Mouse (Mus musculus): ENCODE measurements around the gene Ifna1. TPM values are rescaled to one million over a fixed set of nuclear protein-coding genes. Genes with fewer than 3 reads are reported as not detected.
A peak's percentile ranks its signal among the peaks of the same experiment; 100 is the strongest.
"Not testable (repeated sequence)": the region's sequence is repeated elsewhere in the genome, so short reads cannot be mapped to it uniquely, and the experiment has no call there.

Gene Ifna1
- polyA plus RNA-seq (2015; fragmentation: Nextera tagmentation; extraction: Ambion mirVana): not detected in 2 replicates

DNA sequence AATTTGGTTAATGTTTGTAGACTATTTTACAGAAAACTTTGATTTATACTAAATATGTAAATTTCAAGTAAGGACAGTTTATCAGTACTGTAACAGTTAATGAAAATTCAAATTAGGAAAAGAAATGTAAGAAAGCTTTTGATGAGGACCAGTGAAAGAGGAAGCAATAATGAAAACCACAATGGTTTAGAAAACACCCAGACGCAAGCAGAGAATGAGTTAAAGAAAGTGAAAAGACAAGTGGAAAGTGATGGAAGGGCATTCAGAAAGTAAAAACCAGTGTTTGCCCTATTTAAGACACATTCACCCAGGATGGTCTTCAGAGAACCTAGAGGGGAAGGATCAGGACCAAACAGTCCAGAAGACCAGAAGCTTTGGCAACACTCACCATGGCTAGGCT is at the start of gene Ifna1:
Gene Ifna1 (plus strand): TSS at position 390 of the 400 bp plus-strand sequence.
- H3K4me2 ChIP-seq (replicated peaks; ENCODE audit: low read depth, low read length): no peak within 1 kb of the TSS
- no peak within 1 kb of the TSS for H3K27ac ChIP-seq (ENCODE audit: low read length)
- no peak within 1 kb of the TSS for H3K9ac ChIP-seq (replicated peaks; ENCODE audit: low read length)
- H3K4me3 ChIP-seq (ENCODE audit: low read length): no peak within 1 kb of the TSS
- H3K4me1 ChIP-seq (ENCODE audit: insufficient read depth, low read length): no peaks in the 10 kb centered on the region
- no peaks in the 10 kb centered on the region for H3K36me3 ChIP-seq (ENCODE audit: insufficient read depth, low read length)
- no peaks in the 10 kb centered on the region for H3K9me3 ChIP-seq (ENCODE audit: low read length)
- 90% methylated on average over 1 of the region's 1 CpGs for WGBS
- no peak for ATAC-seq (ENCODE audit: low FRiP score, low TSS enrichment)
- no peaks in the 10 kb centered on the region for H3K27me3 ChIP-seq (ENCODE audit: insufficient read depth, low read length)

DNA sequence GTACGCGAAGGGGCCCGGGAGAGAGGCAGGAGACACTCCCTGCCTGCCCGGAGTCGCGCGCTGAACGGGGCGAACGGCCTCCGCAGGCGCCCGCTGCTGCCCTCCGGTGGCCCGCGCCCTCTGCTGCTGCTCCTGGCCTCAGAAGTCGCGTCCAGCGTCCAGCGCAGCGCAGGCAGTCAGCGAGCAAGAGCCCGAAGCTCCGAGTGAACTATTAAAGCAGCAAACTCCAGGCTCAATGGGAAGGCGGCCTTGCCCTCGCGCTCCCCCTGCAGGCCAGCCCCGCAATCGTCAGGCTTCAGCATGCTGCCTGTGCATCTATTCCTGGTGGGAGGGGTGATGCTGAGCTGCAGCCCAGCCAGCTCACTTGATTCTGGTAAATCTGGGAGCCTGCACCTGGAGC is 46.9 kb upstream of the Ifna1 start, which contains the start of gene Gm13287:
Gene Gm13287 (plus strand): TSS at position 301 of the 400 bp plus-strand sequence.
- not testable (repeated sequence) for H3K27ac ChIP-seq (ENCODE audit: low read length); H3K4me1 ChIP-seq (ENCODE audit: insufficient read depth, low read length); H3K9ac ChIP-seq (replicated peaks; ENCODE audit: low read length); ATAC-seq (ENCODE audit: low FRiP score, low TSS enrichment); H3K9me3 ChIP-seq (ENCODE audit: low read length); H3K36me3 ChIP-seq (ENCODE audit: insufficient read depth, low read length); H3K4me3 ChIP-seq (ENCODE audit: low read length); H3K4me2 ChIP-seq (replicated peaks; ENCODE audit: low read depth, low read length); H3K27me3 ChIP-seq (ENCODE audit: insufficient read depth, low read length)
- WGBS: no CpG with 5 or more reads among the region's 29 CpGs

DNA sequence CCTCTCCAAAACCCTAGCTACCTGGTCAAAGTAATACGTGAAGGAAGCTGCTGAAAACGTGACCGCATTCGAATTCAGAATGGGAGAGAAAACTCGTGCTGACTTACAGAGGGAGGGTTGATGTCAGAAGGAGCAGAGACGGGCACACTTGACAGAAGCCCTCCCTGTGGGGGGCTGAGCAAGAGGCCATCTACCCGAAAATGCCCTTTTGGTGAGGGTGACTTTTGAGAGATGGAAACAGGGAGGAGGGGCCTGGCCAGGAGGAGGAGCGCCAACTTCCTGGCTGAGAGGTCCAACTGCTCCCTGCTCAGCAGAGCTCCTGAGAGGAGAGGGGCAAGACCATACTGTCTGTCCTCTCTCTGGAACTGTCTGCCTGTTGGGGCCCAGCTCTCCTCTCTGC is 44.7 kb upstream of the Ifna1 start, which contains the start of gene Gm13288:
Gene Gm13288 (plus strand): TSS at position 301 of the 400 bp plus-strand sequence.
- H3K9ac ChIP-seq (replicated peaks; ENCODE audit: low read length); H3K4me1 ChIP-seq (ENCODE audit: insufficient read depth, low read length); H3K36me3 ChIP-seq (ENCODE audit: insufficient read depth, low read length); H3K9me3 ChIP-seq (ENCODE audit: low read length); ATAC-seq (ENCODE audit: low FRiP score, low TSS enrichment); H3K27ac ChIP-seq (ENCODE audit: low read length); H3K4me2 ChIP-seq (replicated peaks; ENCODE audit: low read depth, low read length); H3K27me3 ChIP-seq (ENCODE audit: insufficient read depth, low read length): not testable (repeated sequence)
- WGBS: no CpG with 5 or more reads among the region's 8 CpGs
- 0 out of 2 replicates have a peak within 1 kb of the TSS, but pooled peaks have one; percentile 21 for H3K4me3 ChIP-seq (ENCODE audit: low read length)

DNA sequence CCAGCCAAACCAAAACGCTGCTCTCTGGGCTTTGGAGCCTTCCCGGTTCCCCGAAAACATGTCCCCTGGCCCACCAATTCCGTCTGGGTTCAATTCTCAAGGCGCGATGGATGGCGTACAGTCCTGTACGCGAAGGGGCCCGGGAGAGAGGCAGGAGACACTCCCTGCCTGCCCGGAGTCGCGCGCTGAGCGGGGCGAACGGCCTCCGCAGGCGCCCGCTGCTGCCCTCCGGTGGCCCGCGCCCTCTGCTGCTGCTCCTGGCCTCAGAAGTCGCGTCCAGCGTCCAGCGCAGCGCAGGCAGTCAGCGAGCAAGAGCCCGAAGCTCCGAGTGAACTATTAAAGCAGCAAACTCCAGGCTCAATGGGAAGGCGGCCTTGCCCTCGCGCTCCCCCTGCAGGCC is 44.1 kb upstream of the Ifna1 start:
- not testable (repeated sequence) for H3K36me3 ChIP-seq (ENCODE audit: insufficient read depth, low read length); H3K9me3 ChIP-seq (ENCODE audit: low read length); H3K9ac ChIP-seq (replicated peaks; ENCODE audit: low read length); H3K4me1 ChIP-seq (ENCODE audit: insufficient read depth, low read length); H3K27ac ChIP-seq (ENCODE audit: low read length); H3K4me2 ChIP-seq (replicated peaks; ENCODE audit: low read depth, low read length); H3K27me3 ChIP-seq (ENCODE audit: insufficient read depth, low read length); ATAC-seq (ENCODE audit: low FRiP score, low TSS enrichment)
- H3K4me3 ChIP-seq (ENCODE audit: low read length): 0 out of 2 replicates have a peak overlapping the region, but pooled peaks have one; percentile 21
- WGBS: 0% methylated on average over 8 of the region's 34 CpGs

DNA sequence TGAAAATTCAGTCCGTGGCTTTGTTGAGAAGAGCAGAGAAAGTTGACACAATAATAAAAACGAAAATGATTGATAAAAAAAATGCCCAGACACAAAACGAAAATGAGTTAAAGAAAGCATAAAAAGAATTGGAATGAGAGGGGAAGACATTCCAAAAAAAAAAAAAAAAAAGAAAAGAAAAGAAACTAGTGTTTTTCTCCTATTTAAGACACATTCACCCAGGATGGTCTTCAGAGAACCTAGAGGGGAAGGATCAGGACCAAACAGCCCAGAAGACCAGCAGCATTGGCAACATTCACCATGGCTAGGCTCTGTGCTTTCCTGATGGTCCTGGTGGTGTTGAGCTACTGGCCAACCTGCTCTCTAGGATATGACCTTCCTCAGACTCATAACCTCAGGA is 34.0 kb upstream of the Ifna1 start, which contains the start of gene Ifna7:
Gene Ifna7 (plus strand): TSS at position 301 of the 400 bp plus-strand sequence.
- Histone ChIP-seq H3K36me3 (ENCODE audit: insufficient read depth, low read length) (no peaks in the 10 kb centered on the region), H3K4me1 (ENCODE audit: insufficient read depth, low read length) (no peaks in the 10 kb centered on the region), H3K9me3 (ENCODE audit: low read length) (no peaks in the 10 kb centered on the region), H3K4me3 (ENCODE audit: low read length) (no peak within 1 kb of the TSS), H3K27ac (ENCODE audit: low read length) (no peak within 1 kb of the TSS), H3K4me2 (replicated peaks; ENCODE audit: low read depth, low read length) (no peak within 1 kb of the TSS), H3K9ac (replicated peaks; ENCODE audit: low read length) (no peak within 1 kb of the TSS), H3K27me3 (ENCODE audit: insufficient read depth, low read length) (no peaks in the 10 kb centered on the region)
- WGBS: 55% methylated on average over 3 of the region's 3 CpGs
- ATAC-seq (ENCODE audit: low FRiP score, low TSS enrichment): no peak

DNA sequence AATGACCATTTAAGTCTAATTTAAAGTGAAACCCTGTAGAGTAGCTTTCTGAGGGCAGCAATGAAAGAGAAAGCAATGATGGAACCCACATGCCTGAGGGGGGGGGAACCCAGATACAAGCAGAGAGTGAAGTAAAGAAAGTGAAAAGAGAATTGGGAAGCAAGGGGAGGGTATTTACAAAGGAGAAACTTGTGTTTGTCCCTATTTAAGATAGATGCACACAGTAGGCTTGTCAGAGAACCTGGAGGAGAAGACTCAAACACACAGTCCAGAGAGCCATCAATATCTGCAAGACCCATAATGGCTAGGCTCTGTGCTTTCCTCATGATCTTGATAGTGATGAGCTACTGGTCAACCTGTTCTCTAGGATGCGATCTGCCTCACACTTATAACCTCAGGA is 30.2 kb upstream of the Ifna1 start, which contains the start of gene Ifna11:
Gene Ifna11 (plus strand): TSS at position 301 of the 400 bp plus-strand sequence.
- 75% methylated on average over 1 of the region's 1 CpGs for WGBS
- ATAC-seq (ENCODE audit: low FRiP score, low TSS enrichment): no peak
- Histone ChIP-seq H3K9ac (replicated peaks; ENCODE audit: low read length) (no peak within 1 kb of the TSS), H3K27me3 (ENCODE audit: insufficient read depth, low read length) (no peaks in the 10 kb centered on the region), H3K4me1 (ENCODE audit: insufficient read depth, low read length) (no peaks in the 10 kb centered on the region), H3K27ac (ENCODE audit: low read length) (no peak within 1 kb of the TSS), H3K9me3 (ENCODE audit: low read length) (no peaks in the 10 kb centered on the region), H3K4me2 (replicated peaks; ENCODE audit: low read depth, low read length) (no peak within 1 kb of the TSS), H3K4me3 (ENCODE audit: low read length) (no peak within 1 kb of the TSS), H3K36me3 (ENCODE audit: insufficient read depth, low read length) (no peaks in the 10 kb centered on the region)

DNA sequence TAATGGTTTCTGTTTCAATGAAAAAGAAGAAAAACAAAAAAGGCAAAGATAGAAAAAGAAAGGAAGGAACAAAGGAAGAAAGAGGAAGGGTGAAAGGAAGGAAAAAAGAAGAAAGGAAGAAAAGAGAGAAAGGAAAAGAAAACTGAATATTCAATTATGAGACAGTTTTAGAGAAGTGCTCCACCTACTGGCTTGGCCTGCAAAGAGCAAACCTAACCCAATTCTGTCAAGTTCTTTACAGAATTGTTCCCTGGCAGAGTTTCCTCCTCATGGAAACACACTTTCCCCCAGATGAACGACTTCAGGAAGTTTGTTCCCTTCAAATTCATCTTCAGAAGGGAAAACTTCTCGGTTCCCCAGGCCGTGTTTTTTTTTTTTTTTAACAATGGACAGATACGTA is 26.9 kb upstream of the Ifna1 start:
- Histone ChIP-seq H3K4me1 (ENCODE audit: insufficient read depth, low read length) (no peaks in the 10 kb centered on the region), H3K4me2 (replicated peaks; ENCODE audit: low read depth, low read length) (no peak overlapping the region), H3K27me3 (ENCODE audit: insufficient read depth, low read length) (no peaks in the 10 kb centered on the region), H3K4me3 (ENCODE audit: low read length) (no peak overlapping the region), H3K9me3 (ENCODE audit: low read length) (no peaks in the 10 kb centered on the region), H3K36me3 (ENCODE audit: insufficient read depth, low read length) (no peaks in the 10 kb centered on the region), H3K27ac (ENCODE audit: low read length) (no peak overlapping the region), H3K9ac (replicated peaks; ENCODE audit: low read length) (no peak overlapping the region)
- no peak for ATAC-seq (ENCODE audit: low FRiP score, low TSS enrichment)
- 22% methylated on average over 4 of the region's 4 CpGs for WGBS

DNA sequence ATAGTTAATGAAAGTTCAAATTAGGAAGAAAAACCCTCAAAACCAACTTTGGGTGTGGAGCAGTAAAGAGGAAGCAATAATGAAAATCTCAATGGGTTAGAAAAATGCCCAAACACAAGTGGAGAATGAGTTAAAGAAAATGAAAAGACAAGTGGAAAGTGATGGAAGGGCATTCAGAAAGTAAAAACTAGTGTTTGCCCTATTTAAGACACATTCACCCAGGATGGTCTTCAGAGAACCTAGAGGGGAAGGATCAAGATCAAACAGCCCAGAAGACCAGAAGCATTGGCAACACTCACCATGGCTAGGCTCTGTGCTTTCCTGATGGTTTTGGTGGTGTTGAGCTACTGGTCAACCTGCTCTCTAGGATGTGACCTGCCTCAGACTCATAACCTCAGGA is 22.8 kb upstream of the Ifna1 start, which contains the start of gene Ifna6:
Gene Ifna6 (plus strand): TSS at position 301 of the 400 bp plus-strand sequence.
- H3K4me3 ChIP-seq (ENCODE audit: low read length); H3K9me3 ChIP-seq (ENCODE audit: low read length); ATAC-seq (ENCODE audit: low FRiP score, low TSS enrichment); H3K4me1 ChIP-seq (ENCODE audit: insufficient read depth, low read length); H3K9ac ChIP-seq (replicated peaks; ENCODE audit: low read length); H3K36me3 ChIP-seq (ENCODE audit: insufficient read depth, low read length); H3K27me3 ChIP-seq (ENCODE audit: insufficient read depth, low read length); H3K4me2 ChIP-seq (replicated peaks; ENCODE audit: low read depth, low read length); H3K27ac ChIP-seq (ENCODE audit: low read length): not testable (repeated sequence)

DNA sequence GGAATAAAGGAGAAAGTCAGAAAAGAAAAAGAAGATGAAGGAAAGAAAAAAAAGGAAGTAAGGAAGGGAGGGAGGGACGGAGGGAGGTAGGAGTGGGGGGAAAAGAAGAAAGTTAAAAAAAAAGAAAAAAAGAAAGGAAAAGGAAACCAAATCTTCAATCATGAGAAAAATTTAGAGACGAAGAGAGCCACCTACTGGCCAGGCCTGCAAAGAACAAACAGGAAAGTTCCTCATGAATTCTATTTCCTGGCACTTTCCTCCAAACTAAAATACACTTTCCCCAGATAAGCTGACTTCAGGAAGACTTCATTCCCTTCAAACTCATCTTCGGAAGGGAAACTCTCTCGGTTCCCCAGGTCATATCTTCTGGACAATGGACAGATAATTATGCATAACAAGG is 19.4 kb upstream of the Ifna1 start:
- no peaks in the 10 kb centered on the region for H3K4me1 ChIP-seq (ENCODE audit: insufficient read depth, low read length)
- ATAC-seq (ENCODE audit: low FRiP score, low TSS enrichment): no peak
- no peaks in the 10 kb centered on the region for H3K27me3 ChIP-seq (ENCODE audit: insufficient read depth, low read length)
- H3K4me2 ChIP-seq (replicated peaks; ENCODE audit: low read depth, low read length): no peak overlapping the region
- H3K9me3 ChIP-seq (ENCODE audit: low read length): no peaks in the 10 kb centered on the region
- H3K4me3 ChIP-seq (ENCODE audit: low read length): no peak overlapping the region
- H3K9ac ChIP-seq (replicated peaks; ENCODE audit: low read length): no peak overlapping the region
- no peak overlapping the region for H3K27ac ChIP-seq (ENCODE audit: low read length)
- WGBS: 27% methylated on average over 4 of the region's 4 CpGs
- no peaks in the 10 kb centered on the region for H3K36me3 ChIP-seq (ENCODE audit: insufficient read depth, low read length)

DNA sequence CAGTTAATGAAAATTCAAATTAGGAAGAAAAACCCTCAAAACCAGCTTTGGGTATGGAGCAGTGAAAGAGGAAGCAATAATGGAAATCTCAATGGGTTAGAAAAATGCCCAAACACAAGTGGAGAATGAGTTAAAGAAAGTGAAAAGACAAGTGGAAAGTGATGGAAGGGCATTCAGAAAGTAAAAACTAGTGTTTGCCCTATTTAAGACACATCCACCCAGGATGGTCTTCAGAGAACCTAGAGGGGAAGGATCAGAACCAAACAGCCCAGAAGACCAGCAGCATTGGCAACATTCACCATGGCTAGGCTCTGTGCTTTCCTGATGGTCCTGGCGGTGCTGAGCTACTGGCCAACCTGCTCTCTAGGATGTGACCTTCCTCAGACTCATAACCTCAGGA is 14.7 kb upstream of the Ifna1 start, which contains the start of gene Ifna5:
Gene Ifna5 (plus strand): TSS at position 301 of the 400 bp plus-strand sequence.
- not testable (repeated sequence) for H3K4me1 ChIP-seq (ENCODE audit: insufficient read depth, low read length); H3K4me3 ChIP-seq (ENCODE audit: low read length); H3K27ac ChIP-seq (ENCODE audit: low read length); H3K36me3 ChIP-seq (ENCODE audit: insufficient read depth, low read length); H3K9me3 ChIP-seq (ENCODE audit: low read length); H3K9ac ChIP-seq (replicated peaks; ENCODE audit: low read length); ATAC-seq (ENCODE audit: low FRiP score, low TSS enrichment); H3K4me2 ChIP-seq (replicated peaks; ENCODE audit: low read depth, low read length); H3K27me3 ChIP-seq (ENCODE audit: insufficient read depth, low read length)
- 100% methylated on average over 1 of the region's 1 CpGs for WGBS
